Mouse (Mus musculus) spleen, adult 18-20 months (tissue): ENCODE measurements around the gene 1700015F17Rik.

Experiments used
- DNase-seq, 2 experiments: peaks; one replicate each; pipeline ENCODE4 v3.0.0; 2022; ENCODE audit warnings: mixed read lengths in 2 of 2

1700015F17Rik gene

GRCm38 (mm10) chr5:5423081-5423480 is 55.9 kb downstream of the 1700015F17Rik start:
- DNase-seq, result no peak

DNA sequence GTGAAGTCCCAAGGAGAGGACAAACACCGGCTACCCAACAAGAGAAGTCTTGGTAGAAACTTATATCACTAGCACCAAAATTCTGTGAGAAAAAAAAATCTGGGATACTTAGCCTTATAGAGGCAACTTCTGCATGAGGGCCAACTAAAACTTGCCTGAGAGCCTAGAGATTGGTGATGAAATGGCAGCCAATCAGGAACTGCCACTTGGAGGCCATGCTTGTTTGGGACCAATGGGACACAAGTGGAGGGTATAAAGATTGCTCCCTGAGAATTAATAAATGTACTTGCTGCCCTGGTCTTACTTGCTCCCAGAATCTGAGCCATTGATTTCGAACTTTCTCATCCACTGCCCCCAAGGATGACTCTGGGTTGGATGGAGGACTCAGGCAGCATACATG is 57.5 kb downstream of the 1700015F17Rik start:
- no peak for DNase-seq

DNA sequence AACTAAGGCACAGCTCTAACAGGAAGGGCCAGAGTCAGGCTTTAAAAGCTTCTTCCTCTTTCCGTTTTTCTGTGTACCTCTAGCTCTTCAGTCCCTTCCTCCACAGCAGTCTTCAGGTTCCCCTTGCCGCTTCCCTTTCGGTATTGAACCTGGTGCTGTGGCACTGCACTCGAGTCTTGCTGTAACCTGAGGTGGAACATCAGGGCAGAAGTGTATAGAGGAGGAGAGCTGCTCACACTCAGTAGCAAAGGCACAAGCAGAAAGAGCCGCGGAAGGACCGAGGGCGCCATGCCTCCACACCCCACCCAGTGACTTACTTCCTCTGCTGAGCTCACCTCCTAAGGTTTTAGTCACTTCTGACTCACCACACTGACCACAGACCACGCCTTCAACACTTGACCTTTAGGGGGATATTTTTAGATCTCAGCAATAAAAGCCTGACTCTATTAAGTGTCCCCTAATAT is 58.9 kb downstream of the 1700015F17Rik start, which contains the start of gene Cdk14:
Cdk14 (minus strand) TSS at position 321 of the 464 bp plus-strand sequence.
- peak; percentile 50 to 60 for DNase-seq

- no peak for DNase-seq
Observed at GRCm38 (mm10) chr5:5419253-5419652, 59.7 kb downstream of the 1700015F17Rik start.

DNA sequence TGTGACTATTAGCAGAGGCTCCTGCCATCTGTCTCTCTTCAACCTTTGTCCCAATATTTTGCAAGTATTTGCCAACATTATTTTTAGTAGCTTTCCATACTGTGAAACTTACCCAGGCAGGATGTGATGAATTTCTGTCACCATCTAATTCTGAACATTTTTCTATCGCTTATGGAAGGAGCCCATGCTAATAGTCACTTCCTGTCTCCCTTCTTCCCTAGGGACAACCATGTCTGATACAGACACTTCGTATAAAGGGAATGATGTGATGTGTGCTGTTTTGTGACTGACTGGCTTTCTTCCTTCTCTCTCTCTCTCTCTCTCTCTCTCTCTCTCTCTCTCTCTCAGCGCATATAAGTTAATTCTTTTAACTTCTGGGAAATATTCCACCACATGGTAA is 64.1 kb downstream of the 1700015F17Rik start:
- no peak for DNase-seq

- DNase-seq, result no peak
Observed at GRCm38 (mm10) chr5:5411886-5412285, 67.1 kb downstream of the 1700015F17Rik start.

GRCm38 (mm10) chr5:5401986-5402385 is 77.0 kb downstream of the 1700015F17Rik start:
- DNase-seq, result no peak

DNA sequence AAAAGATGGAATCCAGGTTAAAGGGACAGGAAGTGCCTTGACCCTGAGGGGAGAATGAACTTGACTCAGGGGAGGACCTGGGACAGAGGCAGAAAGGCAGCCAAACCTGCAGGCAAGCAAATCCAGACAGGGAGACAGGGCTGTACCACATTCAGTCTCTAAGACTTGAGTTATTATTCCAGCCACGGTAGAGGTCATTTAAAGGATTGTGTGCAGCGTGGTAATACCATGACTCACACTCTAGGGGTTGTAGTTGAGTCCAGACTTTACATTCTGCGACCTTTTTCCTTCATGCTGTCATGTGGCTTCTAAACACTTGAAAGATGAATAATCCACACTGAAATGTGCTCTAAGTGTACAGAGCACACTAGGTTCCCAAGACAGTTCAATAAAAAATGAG is 86.2 kb downstream of the 1700015F17Rik start:
- no peak for DNase-seq
